Mouse (Mus musculus) liver, postnatal 0 days (tissue): ENCODE measurements around the gene Rbms1. TPM values are rescaled to one million over a fixed set of nuclear protein-coding genes. Genes with fewer than 3 reads are reported as not detected.

Experiments used
- ATAC-seq: fragments of 200-750 bp; cut with Nextera tagmentation; 2 replicates; pipeline ENCODE4 v1.8.0; 2017; ENCODE audit warnings: mild to moderate bottlenecking, moderate library complexity
- DNase-seq: peaks from one replicate; pipeline ENCODE4 v3.0.0-alpha.2; 2016
- H3K27ac ChIP-seq: fragments of 300-500 bp; sonication (generic); 2 replicates; pipeline ENCODE4 v1.5.1; 2014; ENCODE audit warnings: antibody characterized with exemption, moderate library complexity, mild to moderate bottlenecking, low read depth
- H3K27me3 ChIP-seq: fragments of 300-500 bp; sonication (generic); 2 replicates; pipeline ENCODE4 v1.6.1; 2014; ENCODE audit warnings: low read length, control low read depth, mixed read lengths; ENCODE audit not compliant: insufficient read depth
- H3K36me3 ChIP-seq: fragments of 300-500 bp; sonication (generic); replicated peaks from 2 replicates; pipeline ENCODE4 v1.6.1; 2014; ENCODE audit warnings: mild to moderate bottlenecking, control low read depth, low read length, moderate library complexity, mixed read lengths; ENCODE audit not compliant: insufficient read depth
- H3K4me1 ChIP-seq: fragments of 300-500 bp; sonication (generic); 2 replicates; pipeline ENCODE4 v1.6.1; 2014; ENCODE audit warnings: antibody characterized with exemption, mild to moderate bottlenecking, control low read depth; ENCODE audit not compliant: insufficient read depth
- H3K4me2 ChIP-seq: fragments of 300-500 bp; sonication (generic); 2 replicates; pipeline ENCODE4 v1.6.1; 2014; ENCODE audit warnings: low read depth, mild to moderate bottlenecking, low read length, moderate library complexity, mixed read lengths
- H3K4me3 ChIP-seq: fragments of 300-500 bp; sonication (generic); 2 replicates; pipeline ENCODE4 v1.5.1; 2014; ENCODE audit warnings: low read depth, low read length
- H3K9ac ChIP-seq: fragments of 300-500 bp; sonication (generic); replicated peaks from 2 replicates; pipeline ENCODE4 v1.6.1; 2014; ENCODE audit warnings: mild to moderate bottlenecking, moderate library complexity
- H3K9me3 ChIP-seq: fragments of 300-500 bp; sonication (generic); 2 replicates; pipeline ENCODE4 v1.6.1; 2016; ENCODE audit warnings: mild to moderate bottlenecking, control low read depth, low read length, mixed read lengths
- CTCF ChIP-seq: sonication (generic); IDR thresholded peaks from 2 replicates; pipeline ENCODE4 v1.5.1; 2016; ENCODE audit warnings: antibody characterized with exemption, low read depth
- EP300 ChIP-seq: IDR thresholded peaks from 2 replicates; pipeline ENCODE4 v1.6.1; 2016; ENCODE audit warnings: antibody characterized with exemption, low read depth, mild to moderate bottlenecking
- WGBS: fragments of 180-500 bp; shearing (Covaris S2); extraction: QIAGEN DNeasy Blood & Tissue Kit; methylation state at CpG from one replicate; pipeline ENCODE4 v1.1.7; 2014; ENCODE audit not compliant: insufficient replicate concordance; 5-methylcytosine and 5-hydroxymethylcytosine counted together
- polyA plus RNA-seq: library from polyadenylated mRNA; unstranded; fragments of >200 nt; fragmentation: Nextera tagmentation; extraction: Ambion mirVana; gene quantifications from 2 replicates; pipeline ENCODE4 v1.2.1, GENCODE M21; 2015

Rbms1 gene
- polyA plus RNA-seq, result 36.5 and 38.5 TPM in 2 replicates

DNA sequence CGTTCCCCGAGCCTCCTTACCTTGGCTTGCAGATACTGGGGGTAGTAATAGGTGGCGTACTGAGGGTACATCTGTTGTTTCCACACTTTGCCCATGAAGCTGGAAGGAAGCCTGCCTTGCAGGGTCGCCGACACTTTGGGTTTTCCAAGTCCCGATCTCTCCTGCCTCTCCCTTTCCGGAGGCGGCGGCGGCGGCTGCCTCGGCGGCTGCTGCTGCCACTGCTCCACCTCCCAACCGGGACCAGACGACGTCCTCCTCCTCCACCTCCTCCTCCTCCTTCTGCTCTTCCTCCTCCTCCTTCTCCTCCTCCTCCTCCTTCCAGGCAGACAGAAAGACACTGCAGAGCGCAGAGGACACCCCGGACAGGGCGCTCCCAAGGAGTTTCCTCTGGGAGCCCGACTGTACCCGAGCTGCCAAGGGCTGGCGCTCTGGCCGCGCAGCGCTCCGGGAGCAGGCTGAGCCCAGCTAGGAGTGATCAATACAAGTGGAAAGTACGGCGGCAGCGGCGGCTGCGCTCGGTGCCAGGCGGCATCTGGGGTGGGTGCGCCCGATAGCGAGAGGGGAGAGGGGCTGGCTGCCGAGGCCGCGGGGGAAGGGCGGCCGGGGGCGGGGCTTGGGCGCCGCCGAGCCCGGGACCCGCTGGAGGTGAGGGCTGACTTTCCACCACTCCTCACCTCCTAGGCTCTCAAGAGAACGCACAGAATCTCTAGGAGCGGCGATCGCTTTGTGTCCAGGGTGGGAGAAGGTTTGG, at the start of gene Rbms1:
Gene Rbms1 (minus strand): TSS at position 522 of the 751 bp plus-strand sequence.
- Histone ChIP-seq H3K36me3 (no peaks in the 10 kb centered on the region), H3K27ac (peak within 1 kb of the TSS; percentile 97), H3K4me1 (no peaks in the 10 kb centered on the region), H3K9ac (peak within 1 kb of the TSS; percentile 77), H3K27me3 (peaks cover 11% of the 10 kb centered on the region; the same call in 1 of the 2 replicates), H3K4me2 (peak within 1 kb of the TSS; percentile 77), H3K4me3 (peak within 1 kb of the TSS; percentile 75), H3K9me3 (no peaks in the 10 kb centered on the region)
- TF ChIP-seq EP300 (no peak), CTCF (no peak)
- ATAC-seq (peak; percentile 66), DNase-seq (peak; percentile 70)
- WGBS, result under 1% methylated on average over 42 of the region's 51 CpGs

GRCm38 (mm10) chr2:61012249-61012828, 49.3 kb upstream of the Rbms1 start:
- H3K9me3 ChIP-seq, result no peaks in the 10 kb centered on the region
- H3K27me3 ChIP-seq, result no peaks in the 10 kb centered on the region
- H3K4me1 ChIP-seq, result no peaks in the 10 kb centered on the region
- H3K27ac ChIP-seq, result no peak overlapping the region
- H3K4me2 ChIP-seq, result no peak overlapping the region
- no peak overlapping the region for H3K9ac ChIP-seq
- ATAC-seq (no peak), DNase-seq (no peak)
- no peaks in the 10 kb centered on the region for H3K36me3 ChIP-seq
- WGBS, result 62% methylated on average over 3 of the region's 3 CpGs
- no peak overlapping the region for H3K4me3 ChIP-seq
- TF ChIP-seq CTCF, result no peak
- no peak for TF ChIP-seq EP300

- DNase-seq (no peak), ATAC-seq (no peak)
- Histone ChIP-seq H3K27ac (no peak overlapping the region), H3K4me1 (no peaks in the 10 kb centered on the region), H3K4me2 (no peak overlapping the region), H3K27me3 (no peaks in the 10 kb centered on the region), H3K9me3 (no peaks in the 10 kb centered on the region), H3K36me3 (no peaks in the 10 kb centered on the region), H3K9ac (no peak overlapping the region), H3K4me3 (no peak overlapping the region)
- 71% methylated on average over 5 of the region's 5 CpGs for WGBS
- TF ChIP-seq EP300, result no peak
- no peak for TF ChIP-seq CTCF
These were observed 23.3 kb upstream of the Rbms1 start for GRCm38 (mm10) chr2:60986286-60986685.

GRCm38 (mm10) chr2:60978538-60979313, 15.7 kb upstream of the Rbms1 start:
- no peak overlapping the region for H3K27ac ChIP-seq
- H3K9ac ChIP-seq, result no peak overlapping the region
- H3K4me3 ChIP-seq, result no peak overlapping the region
- H3K4me1 ChIP-seq, result no peaks in the 10 kb centered on the region
- 11% methylated on average over 4 of the region's 4 CpGs for WGBS
- H3K9me3 ChIP-seq, result no peaks in the 10 kb centered on the region
- no peak overlapping the region for H3K4me2 ChIP-seq
- H3K36me3 ChIP-seq, result no peaks in the 10 kb centered on the region
- TF ChIP-seq EP300, result no peak
- no peak for TF ChIP-seq CTCF
- DNase-seq (peak; percentile 29), ATAC-seq (peak; percentile 53)
- no peaks in the 10 kb centered on the region for H3K27me3 ChIP-seq

DNA sequence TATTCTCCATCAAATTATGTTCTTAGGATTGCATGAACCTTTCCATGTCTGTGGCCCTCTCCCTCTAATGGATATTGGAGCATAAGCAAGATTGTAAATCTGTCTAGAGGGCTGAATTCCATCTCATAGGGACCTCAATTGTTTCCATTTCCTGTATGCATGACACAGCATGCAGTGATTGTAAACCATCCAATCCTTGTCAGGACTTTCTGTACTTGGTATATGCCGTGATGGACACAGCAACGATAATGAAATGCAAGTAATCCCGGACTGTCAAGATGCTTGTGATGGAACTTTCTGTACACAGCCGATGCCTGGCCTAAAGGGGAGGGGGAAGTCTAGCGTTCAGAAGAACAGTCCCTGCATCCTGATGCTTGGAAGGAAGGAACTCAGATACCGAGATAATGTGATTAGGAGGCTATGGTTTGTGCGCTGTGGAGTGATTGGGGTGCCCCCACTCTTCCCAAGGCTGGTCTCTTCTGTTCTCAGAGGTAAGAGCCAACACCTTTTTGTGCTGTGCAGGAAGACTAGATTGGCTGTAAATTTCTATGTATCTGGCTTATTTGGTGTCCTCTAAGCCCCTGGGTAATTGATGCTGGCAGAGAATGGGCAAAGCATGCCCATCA, 9.3 kb upstream of the Rbms1 start:
- no peak for DNase-seq
- Histone ChIP-seq H3K36me3 (no peaks in the 10 kb centered on the region), H3K27ac (no peak overlapping the region), H3K4me3 (no peak overlapping the region), H3K4me1 (no peaks in the 10 kb centered on the region), H3K27me3 (no peaks in the 10 kb centered on the region), H3K9ac (no peak overlapping the region), H3K4me2 (no peak overlapping the region), H3K9me3 (no peaks in the 10 kb centered on the region)
- WGBS, result 34% methylated on average over 7 of the region's 7 CpGs
- TF ChIP-seq CTCF (no peak), EP300 (0 out of 2 replicates have a peak, but pooled peaks have one; percentile 11)
- ATAC-seq, result no peak

- Histone ChIP-seq H3K9me3 (no peaks in the 10 kb centered on the region), H3K4me3 (peak overlapping the region; percentile 75), H3K9ac (peak overlapping the region; percentile 77), H3K27ac (peak overlapping the region; percentile 97), H3K27me3 (peaks cover 11% of the 10 kb centered on the region; the same call in 1 of the 2 replicates), H3K36me3 (no peaks in the 10 kb centered on the region), H3K4me2 (peak overlapping the region; percentile 77), H3K4me1 (no peaks in the 10 kb centered on the region)
- TF ChIP-seq CTCF, result no peak
- TF ChIP-seq EP300, result no peak
- 21% methylated on average over 5 of the region's 5 CpGs for WGBS
- ATAC-seq (peak; percentile 10), DNase-seq (peak; percentile 25)
These were observed 624 bp upstream of the Rbms1 start for GRCm38 (mm10) chr2:60963616-60964015.
